Mouse (Mus musculus): ENCODE results near the gene Arrdc1.

Gene Arrdc1

DNA sequence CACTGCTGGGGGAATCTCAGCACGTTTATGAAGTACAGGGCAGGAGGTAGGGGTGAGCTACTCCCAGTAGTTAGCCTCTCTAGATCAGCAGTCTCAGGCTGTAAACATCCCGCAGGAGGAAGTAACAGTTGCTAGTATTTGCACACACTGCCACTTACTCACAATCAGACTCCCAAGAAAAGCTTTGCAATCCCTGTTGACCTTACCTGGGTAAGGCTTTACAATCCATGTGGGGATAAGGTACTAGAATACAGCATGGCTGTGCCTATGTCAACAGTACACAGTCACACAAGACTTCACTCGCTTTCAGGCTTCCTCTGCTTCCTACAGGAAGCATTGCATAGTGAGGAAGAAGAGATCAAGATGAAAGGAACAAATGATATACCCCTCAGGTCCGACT lies 38.3 kb downstream of the Arrdc1 start:
- H3K4me3 ChIP-seq (replicated peaks; ENCODE audit: low read length), result no peak overlapping the region
- TF ChIP-seq CTCF (conservative IDR thresholded peaks at IDR 0.05; ENCODE audit: low read length) (no peak), POU5F1 (IDR thresholded peaks at IDR 0.05; ENCODE audit: borderline replicate concordance, low read length) (no peak), NANOG (IDR thresholded peaks at IDR 0.05; ENCODE audit: borderline replicate concordance, low read length) (no peak)
- H3K9me3 ChIP-seq (ENCODE audit: low read length), result no peaks in the 10 kb centered on the region
- peaks cover 23% of the 10 kb centered on the region for H3K4me1 ChIP-seq (replicated peaks; ENCODE audit: low read depth, low read length)
- H3K36me3 ChIP-seq (ENCODE audit: insufficient read depth, low read length), result peaks cover 37% of the 10 kb centered on the region
- no peaks in the 10 kb centered on the region for H3K27me3 ChIP-seq (ENCODE audit: insufficient read depth, low read length)

- no peak for TF ChIP-seq CTCF (conservative IDR thresholded peaks at IDR 0.05; ENCODE audit: low read length)
- H3K4me1 ChIP-seq (replicated peaks; ENCODE audit: low read depth, low read length), result peaks cover 48% of the 10 kb centered on the region
Measured at GRCm38 (mm10) chr2:24894211-24894610, 40.8 kb downstream of the Arrdc1 start.

GRCm38 (mm10) chr2:24892318-24892717 lies 42.7 kb downstream of the Arrdc1 start:
- TF ChIP-seq NANOG (IDR thresholded peaks at IDR 0.05; ENCODE audit: borderline replicate concordance, low read length), result no peak
- TF ChIP-seq POU5F1 (IDR thresholded peaks at IDR 0.05; ENCODE audit: borderline replicate concordance, low read length), result no peak
- TF ChIP-seq CTCF (conservative IDR thresholded peaks at IDR 0.05; ENCODE audit: low read length), result no peak
- peaks cover 56% of the 10 kb centered on the region for H3K4me1 ChIP-seq (replicated peaks; ENCODE audit: low read depth, low read length)
- no peaks in the 10 kb centered on the region for H3K27me3 ChIP-seq (ENCODE audit: insufficient read depth, low read length)
- no peaks in the 10 kb centered on the region for H3K9me3 ChIP-seq (ENCODE audit: low read length)
- H3K36me3 ChIP-seq (ENCODE audit: insufficient read depth, low read length), result peaks cover 10% of the 10 kb centered on the region; the same call in 1 of the 2 replicates
- no peak overlapping the region for H3K4me3 ChIP-seq (replicated peaks; ENCODE audit: low read length)

More at GRCm38 (mm10) chr2:24894211-24894610, 40.8 kb downstream of the Arrdc1 start:
- H3K9me3 ChIP-seq (ENCODE audit: low read length), result no peaks in the 10 kb centered on the region
- H3K27me3 ChIP-seq (ENCODE audit: insufficient read depth, low read length), result no peaks in the 10 kb centered on the region
- H3K4me3 ChIP-seq (replicated peaks; ENCODE audit: low read length), result no peak overlapping the region
- peaks cover 27% of the 10 kb centered on the region for H3K36me3 ChIP-seq (ENCODE audit: insufficient read depth, low read length)

- Histone ChIP-seq H3K36me3 (ENCODE audit: insufficient read depth, low read length) (peaks cover 18% of the 10 kb centered on the region), H3K9me3 (ENCODE audit: low read length) (no peaks in the 10 kb centered on the region), H3K4me3 (replicated peaks; ENCODE audit: low read length) (no peak overlapping the region), H3K4me1 (replicated peaks; ENCODE audit: low read depth, low read length) (peaks cover 54% of the 10 kb centered on the region), H3K27me3 (ENCODE audit: insufficient read depth, low read length) (no peaks in the 10 kb centered on the region)
- TF ChIP-seq CTCF (conservative IDR thresholded peaks at IDR 0.05; ENCODE audit: low read length) (no peak), NANOG (IDR thresholded peaks at IDR 0.05; ENCODE audit: borderline replicate concordance, low read length) (peak; percentile 63; the same call in 1 of the 2 replicates)
Measured at GRCm38 (mm10) chr2:24890541-24891447, 44.3 kb downstream of the Arrdc1 start.

- Histone ChIP-seq H3K4me3 (replicated peaks; ENCODE audit: low read length) (no peak overlapping the region), H3K27me3 (ENCODE audit: insufficient read depth, low read length) (no peaks in the 10 kb centered on the region), H3K9me3 (ENCODE audit: low read length) (no peaks in the 10 kb centered on the region), H3K36me3 (ENCODE audit: insufficient read depth, low read length) (peaks cover 35% of the 10 kb centered on the region), H3K4me1 (replicated peaks; ENCODE audit: low read depth, low read length) (peaks cover 54% of the 10 kb centered on the region)
- TF ChIP-seq POU5F1 (IDR thresholded peaks at IDR 0.05; ENCODE audit: borderline replicate concordance, low read length) (no peak), CTCF (conservative IDR thresholded peaks at IDR 0.05; ENCODE audit: low read length) (peak; percentile 61)
Measured at GRCm38 (mm10) chr2:24888895-24889294, 46.2 kb downstream of the Arrdc1 start.

GRCm38 (mm10) chr2:24880686-24881085 lies 54.4 kb downstream of the Arrdc1 start:
- no peaks in the 10 kb centered on the region for H3K9me3 ChIP-seq (ENCODE audit: low read length)
- no peak for TF ChIP-seq POU5F1 (IDR thresholded peaks at IDR 0.05; ENCODE audit: borderline replicate concordance, low read length)
- no peak for TF ChIP-seq NANOG (IDR thresholded peaks at IDR 0.05; ENCODE audit: borderline replicate concordance, low read length)
- TF ChIP-seq CTCF (conservative IDR thresholded peaks at IDR 0.05; ENCODE audit: low read length), result no peak
- H3K4me1 ChIP-seq (replicated peaks; ENCODE audit: low read depth, low read length), result no peaks in the 10 kb centered on the region
- no peak overlapping the region for H3K4me3 ChIP-seq (replicated peaks; ENCODE audit: low read length)
- no peaks in the 10 kb centered on the region for H3K27me3 ChIP-seq (ENCODE audit: insufficient read depth, low read length)
- peaks cover 75% of the 10 kb centered on the region for H3K36me3 ChIP-seq (ENCODE audit: insufficient read depth, low read length)
